Mouse (Mus musculus): ENCODE measurements around the gene Jmjd1c. TPM values are rescaled to one million over a fixed set of nuclear protein-coding genes. Genes with fewer than 3 reads are reported as not detected.
A peak's percentile ranks its signal among the peaks of the same experiment; 100 is the strongest.

The Jmjd1c gene
- polyA plus RNA-seq, 1 experiment from 2014 or later = 55.2 TPM

DNA sequence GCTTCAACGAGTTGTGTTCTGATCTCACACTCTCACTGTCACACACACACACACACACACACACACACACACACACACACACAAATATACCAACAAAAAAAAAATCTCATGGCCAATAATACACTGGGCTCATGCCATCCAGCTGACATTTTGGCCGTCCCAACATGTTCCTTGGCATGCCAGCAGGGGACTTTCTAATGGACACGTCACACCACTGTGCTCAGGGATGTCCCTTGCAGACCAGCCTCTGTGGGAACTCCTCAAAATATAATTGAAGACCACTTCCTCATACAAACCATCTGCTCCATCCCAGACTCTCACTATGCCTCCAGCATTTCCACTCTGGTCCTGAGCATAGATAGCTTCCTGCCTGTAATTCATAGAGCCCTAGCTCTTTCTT lies 29.5 kb upstream of the Jmjd1c start:
- Histone ChIP-seq H3K4me1 (replicated peaks; ENCODE audit: control insufficient read depth, insufficient read depth, low read length) (peaks cover 20% of the 10 kb centered on the region), H3K4me3 (replicated peaks; ENCODE audit: low read length) (no peak overlapping the region), H3K4me2 (ENCODE audit: low read length) (no peak overlapping the region), H3K36me3 (ENCODE audit: control insufficient read depth, insufficient read depth) (no peaks in the 10 kb centered on the region), H3K27ac (ENCODE audit: low read length) (no peak overlapping the region), H3K9ac (replicated peaks; ENCODE audit: low read depth, low read length) (no peak overlapping the region), H3K9me3 (ENCODE audit: control insufficient read depth, low read length) (no peaks in the 10 kb centered on the region), H3K27me3 (replicated peaks; ENCODE audit: control insufficient read depth, insufficient read depth, low read length) (no peaks in the 10 kb centered on the region)
- ATAC-seq = no peak
- WGBS = 62% methylated on average over 3 of the region's 3 CpGs

GRCm38 (mm10) chr10:67069013-67069412 lies 26.9 kb upstream of the Jmjd1c start:
- Histone ChIP-seq H3K4me2 (ENCODE audit: low read length) (no peak overlapping the region), H3K9ac (replicated peaks; ENCODE audit: low read depth, low read length) (no peak overlapping the region), H3K27me3 (replicated peaks; ENCODE audit: control insufficient read depth, insufficient read depth, low read length) (no peaks in the 10 kb centered on the region), H3K36me3 (ENCODE audit: control insufficient read depth, insufficient read depth) (no peaks in the 10 kb centered on the region), H3K4me1 (replicated peaks; ENCODE audit: control insufficient read depth, insufficient read depth, low read length) (peaks cover 10% of the 10 kb centered on the region), H3K27ac (ENCODE audit: low read length) (no peak overlapping the region), H3K9me3 (ENCODE audit: control insufficient read depth, low read length) (no peaks in the 10 kb centered on the region), H3K4me3 (replicated peaks; ENCODE audit: low read length) (no peak overlapping the region)
- WGBS = 94% methylated on average over 10 of the region's 10 CpGs
- ATAC-seq = no peak

- H3K4me2 ChIP-seq (ENCODE audit: low read length) = no peak overlapping the region
- no peaks in the 10 kb centered on the region for H3K9me3 ChIP-seq (ENCODE audit: control insufficient read depth, low read length)
- H3K9ac ChIP-seq (replicated peaks; ENCODE audit: low read depth, low read length) = no peak overlapping the region
- no peak for ATAC-seq
- WGBS = 71% methylated on average over 4 of the region's 4 CpGs
- no peaks in the 10 kb centered on the region for H3K27me3 ChIP-seq (replicated peaks; ENCODE audit: control insufficient read depth, insufficient read depth, low read length)
- no peaks in the 10 kb centered on the region for H3K36me3 ChIP-seq (ENCODE audit: control insufficient read depth, insufficient read depth)
- H3K4me3 ChIP-seq (replicated peaks; ENCODE audit: low read length) = no peak overlapping the region
- no peak overlapping the region for H3K27ac ChIP-seq (ENCODE audit: low read length)
- peaks cover 5% of the 10 kb centered on the region; the same call in 1 of the 2 replicates for H3K4me1 ChIP-seq (replicated peaks; ENCODE audit: control insufficient read depth, insufficient read depth, low read length)
Measured at GRCm38 (mm10) chr10:67071389-67071788, 24.5 kb upstream of the Jmjd1c start.

DNA sequence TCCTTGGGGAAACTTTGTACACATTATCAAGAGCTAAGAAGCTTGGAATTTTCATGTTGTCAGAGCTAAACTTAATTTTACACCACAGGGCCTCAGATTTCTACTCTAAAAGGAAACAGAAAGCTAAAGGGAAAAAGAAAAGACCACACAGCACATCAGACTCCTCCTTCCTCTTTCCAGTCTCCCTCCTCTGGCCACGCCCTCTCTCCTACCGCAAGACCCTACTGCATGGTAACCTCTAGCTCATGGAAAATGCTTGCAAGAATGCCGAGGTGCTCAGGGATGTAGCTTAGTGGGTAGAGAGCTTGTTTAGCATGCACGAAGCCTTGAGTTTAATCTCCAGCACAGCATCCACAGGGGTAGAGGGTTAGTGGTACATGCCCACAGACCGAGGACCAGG lies 24.0 kb upstream of the Jmjd1c start:
- Histone ChIP-seq H3K4me3 (replicated peaks; ENCODE audit: low read length) (no peak overlapping the region), H3K27ac (ENCODE audit: low read length) (no peak overlapping the region), H3K9ac (replicated peaks; ENCODE audit: low read depth, low read length) (no peak overlapping the region), H3K4me1 (replicated peaks; ENCODE audit: control insufficient read depth, insufficient read depth, low read length) (peaks cover 6% of the 10 kb centered on the region; the same call in 1 of the 2 replicates), H3K4me2 (ENCODE audit: low read length) (no peak overlapping the region), H3K9me3 (ENCODE audit: control insufficient read depth, low read length) (no peaks in the 10 kb centered on the region), H3K27me3 (replicated peaks; ENCODE audit: control insufficient read depth, insufficient read depth, low read length) (no peaks in the 10 kb centered on the region), H3K36me3 (ENCODE audit: control insufficient read depth, insufficient read depth) (no peaks in the 10 kb centered on the region)
- no peak for ATAC-seq
- WGBS = 91% methylated on average over 5 of the region's 5 CpGs

GRCm38 (mm10) chr10:67072600-67072999 lies 23.3 kb upstream of the Jmjd1c start:
- Histone ChIP-seq H3K36me3 (ENCODE audit: control insufficient read depth, insufficient read depth) (no peaks in the 10 kb centered on the region), H3K9me3 (ENCODE audit: control insufficient read depth, low read length) (no peaks in the 10 kb centered on the region), H3K27ac (ENCODE audit: low read length) (no peak overlapping the region), H3K4me1 (replicated peaks; ENCODE audit: control insufficient read depth, insufficient read depth, low read length) (peaks cover 4% of the 10 kb centered on the region; the same call in 1 of the 2 replicates), H3K27me3 (replicated peaks; ENCODE audit: control insufficient read depth, insufficient read depth, low read length) (no peaks in the 10 kb centered on the region), H3K9ac (replicated peaks; ENCODE audit: low read depth, low read length) (no peak overlapping the region), H3K4me3 (replicated peaks; ENCODE audit: low read length) (no peak overlapping the region), H3K4me2 (ENCODE audit: low read length) (no peak overlapping the region)
- ATAC-seq = no peak
- WGBS = 98% methylated on average over 4 of the region's 4 CpGs

GRCm38 (mm10) chr10:67073577-67073976 lies 22.3 kb upstream of the Jmjd1c start:
- Histone ChIP-seq H3K4me2 (ENCODE audit: low read length) (no peak overlapping the region), H3K27ac (ENCODE audit: low read length) (no peak overlapping the region), H3K27me3 (replicated peaks; ENCODE audit: control insufficient read depth, insufficient read depth, low read length) (no peaks in the 10 kb centered on the region), H3K36me3 (ENCODE audit: control insufficient read depth, insufficient read depth) (no peaks in the 10 kb centered on the region), H3K9ac (replicated peaks; ENCODE audit: low read depth, low read length) (no peak overlapping the region), H3K4me3 (replicated peaks; ENCODE audit: low read length) (no peak overlapping the region), H3K4me1 (replicated peaks; ENCODE audit: control insufficient read depth, insufficient read depth, low read length) (peaks cover 4% of the 10 kb centered on the region; the same call in 1 of the 2 replicates), H3K9me3 (ENCODE audit: control insufficient read depth, low read length) (no peaks in the 10 kb centered on the region)
- ATAC-seq = no peak
- 97% methylated on average over 8 of the region's 8 CpGs for WGBS

DNA sequence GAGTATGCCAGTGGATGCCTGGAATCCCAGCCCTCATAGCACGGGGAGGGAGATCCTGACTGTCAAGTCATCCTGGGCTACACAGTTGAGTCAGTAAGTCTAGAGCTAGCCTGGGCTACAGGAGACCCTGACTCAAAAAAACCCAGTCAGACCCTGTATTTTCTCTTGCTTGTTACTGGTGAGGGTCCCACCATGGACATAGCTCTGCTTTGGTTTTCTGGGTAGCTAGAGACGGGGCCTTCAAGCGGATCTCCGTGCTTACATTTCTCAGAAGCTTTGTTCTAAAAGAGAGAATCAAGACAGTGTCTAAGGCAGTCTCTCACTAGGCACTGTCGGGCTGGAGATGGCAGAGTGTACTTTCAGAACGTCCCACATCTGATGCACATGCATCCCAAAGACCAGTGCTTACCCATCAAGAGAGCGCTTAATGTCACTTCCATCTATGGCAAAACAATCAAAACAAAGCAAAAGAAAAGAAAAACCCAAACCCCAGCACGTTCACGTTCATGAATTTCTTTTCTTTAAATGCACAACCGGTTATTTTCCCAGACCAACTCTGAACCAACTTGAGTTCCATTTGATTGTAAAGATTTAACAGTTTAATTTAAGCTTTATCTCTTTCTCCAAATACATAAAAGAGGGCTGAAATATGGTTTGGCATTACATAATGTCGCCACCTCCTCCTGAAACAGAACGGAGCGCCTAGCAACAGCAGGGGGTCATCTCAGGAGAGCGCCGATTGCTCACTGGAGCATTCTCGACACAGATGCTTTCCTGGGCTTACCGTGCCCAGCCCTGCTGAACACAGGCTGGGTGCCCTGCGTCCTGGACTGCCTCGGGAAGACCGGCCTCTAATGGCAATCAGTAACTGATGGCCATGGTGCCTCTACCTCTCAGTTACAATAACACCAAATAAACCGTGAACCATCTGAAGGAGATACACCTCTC lies 19.7 kb upstream of the Jmjd1c start:
- 51% methylated on average over 21 of the region's 21 CpGs for WGBS
- Histone ChIP-seq H3K36me3 (ENCODE audit: control insufficient read depth, insufficient read depth) (no peaks in the 10 kb centered on the region), H3K4me2 (ENCODE audit: low read length) (no peak overlapping the region; the same call in 1 of the 2 replicates), H3K4me1 (replicated peaks; ENCODE audit: control insufficient read depth, insufficient read depth, low read length) (peaks cover 5% of the 10 kb centered on the region; the same call in 1 of the 2 replicates), H3K9me3 (ENCODE audit: control insufficient read depth, low read length) (no peaks in the 10 kb centered on the region), H3K27me3 (replicated peaks; ENCODE audit: control insufficient read depth, insufficient read depth, low read length) (no peaks in the 10 kb centered on the region), H3K9ac (replicated peaks; ENCODE audit: low read depth, low read length) (no peak overlapping the region), H3K27ac (ENCODE audit: low read length) (no peak overlapping the region), H3K4me3 (replicated peaks; ENCODE audit: low read length) (no peak overlapping the region)
- ATAC-seq = peak; percentile 65

DNA sequence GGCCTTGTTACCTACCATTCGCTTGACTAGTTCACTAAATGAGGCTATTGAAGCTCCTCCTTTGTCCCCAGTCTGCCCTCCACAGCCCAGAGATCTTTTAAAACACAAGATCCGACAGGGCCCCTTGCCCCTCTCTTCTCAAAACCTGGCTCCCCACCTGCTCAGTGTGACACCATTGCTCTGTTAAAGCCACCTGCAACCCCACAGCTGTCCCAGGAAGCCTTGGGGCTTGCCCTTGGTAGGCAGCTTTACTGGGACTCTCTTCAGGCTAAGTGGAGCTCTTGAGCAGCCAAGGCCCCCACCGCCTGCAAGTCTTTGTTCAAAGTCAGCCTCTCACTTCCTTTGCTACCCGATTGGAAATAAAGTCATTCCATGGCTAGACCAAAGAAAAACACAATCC lies 16.9 kb upstream of the Jmjd1c start:
- Histone ChIP-seq H3K27ac (ENCODE audit: low read length) (no peak overlapping the region), H3K4me1 (replicated peaks; ENCODE audit: control insufficient read depth, insufficient read depth, low read length) (peaks cover 7% of the 10 kb centered on the region; the same call in 1 of the 2 replicates), H3K9me3 (ENCODE audit: control insufficient read depth, low read length) (no peaks in the 10 kb centered on the region), H3K4me3 (replicated peaks; ENCODE audit: low read length) (no peak overlapping the region), H3K9ac (replicated peaks; ENCODE audit: low read depth, low read length) (no peak overlapping the region), H3K4me2 (ENCODE audit: low read length) (no peak overlapping the region), H3K36me3 (ENCODE audit: control insufficient read depth, insufficient read depth) (no peaks in the 10 kb centered on the region), H3K27me3 (replicated peaks; ENCODE audit: control insufficient read depth, insufficient read depth, low read length) (no peaks in the 10 kb centered on the region)
- WGBS = 41% methylated on average over 4 of the region's 4 CpGs
- no peak for ATAC-seq

- Histone ChIP-seq H3K27ac (ENCODE audit: low read length) (no peak overlapping the region), H3K36me3 (ENCODE audit: control insufficient read depth, insufficient read depth) (no peaks in the 10 kb centered on the region), H3K4me2 (ENCODE audit: low read length) (no peak overlapping the region), H3K9me3 (ENCODE audit: control insufficient read depth, low read length) (no peaks in the 10 kb centered on the region), H3K27me3 (replicated peaks; ENCODE audit: control insufficient read depth, insufficient read depth, low read length) (no peaks in the 10 kb centered on the region), H3K4me1 (replicated peaks; ENCODE audit: control insufficient read depth, insufficient read depth, low read length) (peaks cover 14% of the 10 kb centered on the region), H3K9ac (replicated peaks; ENCODE audit: low read depth, low read length) (no peak overlapping the region), H3K4me3 (replicated peaks; ENCODE audit: low read length) (no peak overlapping the region)
- ATAC-seq = no peak
- 83% methylated on average over 18 of the region's 18 CpGs for WGBS
Measured at GRCm38 (mm10) chr10:67081206-67082007, 14.5 kb upstream of the Jmjd1c start.
